Mouse (Mus musculus) embryo, embryonic 10 days (tissue): ENCODE measurements around the gene C530008M17Rik.

Experiments used
- DNase-seq: peaks from one replicate; pipeline ENCODE4 v3.0.0-alpha.2; 2015; ENCODE audit warnings: low spot score

The C530008M17Rik gene

GRCm38 (mm10) chr5:76773492-76774158, 117.3 kb downstream of the C530008M17Rik start:
- no peak for DNase-seq

- DNase-seq: no peak
Observed at GRCm38 (mm10) chr5:76779094-76779615, 122.8 kb downstream of the C530008M17Rik start.

GRCm38 (mm10) chr5:76781943-76782342, 125.6 kb downstream of the C530008M17Rik start:
- DNase-seq: no peak

- no peak for DNase-seq
Observed at GRCm38 (mm10) chr5:76782414-76783103, 126.2 kb downstream of the C530008M17Rik start.

- no peak for DNase-seq
Observed at GRCm38 (mm10) chr5:76783104-76783441, 126.8 kb downstream of the C530008M17Rik start.

GRCm38 (mm10) chr5:76784151-76784723, 127.9 kb downstream of the C530008M17Rik start:
- DNase-seq: no peak

- no peak for DNase-seq
Observed at GRCm38 (mm10) chr5:76785013-76785412, 128.7 kb downstream of the C530008M17Rik start.

GRCm38 (mm10) chr5:76789881-76790280, 133.6 kb downstream of the C530008M17Rik start:
- DNase-seq: no peak

- DNase-seq: no peak
Observed at GRCm38 (mm10) chr5:76791280-76791679, 135.0 kb downstream of the C530008M17Rik start.

- no peak for DNase-seq
Observed at GRCm38 (mm10) chr5:76792720-76793119, 136.4 kb downstream of the C530008M17Rik start.

- DNase-seq: no peak
Observed at GRCm38 (mm10) chr5:76798043-76798442, 141.7 kb downstream of the C530008M17Rik start.

GRCm38 (mm10) chr5:76799471-76799870, 143.2 kb downstream of the C530008M17Rik start:
- DNase-seq: no peak

- no peak for DNase-seq
Observed at GRCm38 (mm10) chr5:76809031-76809430, 152.7 kb downstream of the C530008M17Rik start.

- no peak for DNase-seq
Observed at GRCm38 (mm10) chr5:76815035-76815434, 158.7 kb downstream of the C530008M17Rik start.

GRCm38 (mm10) chr5:76815786-76816455, 159.6 kb downstream of the C530008M17Rik start:
- DNase-seq: no peak

- no peak for DNase-seq
Observed at GRCm38 (mm10) chr5:76816748-76817147, 160.4 kb downstream of the C530008M17Rik start.

GRCm38 (mm10) chr5:76817678-76818077, 161.4 kb downstream of the C530008M17Rik start:
- DNase-seq: no peak

- DNase-seq: no peak
Observed at GRCm38 (mm10) chr5:76818807-76819206, 162.5 kb downstream of the C530008M17Rik start.

GRCm38 (mm10) chr5:76822097-76822496, 165.8 kb downstream of the C530008M17Rik start:
- no peak for DNase-seq

- no peak for DNase-seq
Observed at GRCm38 (mm10) chr5:76828527-76829240, 172.4 kb downstream of the C530008M17Rik start.

- DNase-seq: no peak
Observed at GRCm38 (mm10) chr5:76832529-76833210, 176.4 kb downstream of the C530008M17Rik start.
